Mouse (Mus musculus): ENCODE data around the gene Ear14. TPM values are rescaled to one million over a fixed set of nuclear protein-coding genes. Genes with fewer than 3 reads are reported as not detected.

Ear14 gene
- polyA plus RNA-seq (2012; rRNA removed) = not detected in 2 replicates

DNA sequence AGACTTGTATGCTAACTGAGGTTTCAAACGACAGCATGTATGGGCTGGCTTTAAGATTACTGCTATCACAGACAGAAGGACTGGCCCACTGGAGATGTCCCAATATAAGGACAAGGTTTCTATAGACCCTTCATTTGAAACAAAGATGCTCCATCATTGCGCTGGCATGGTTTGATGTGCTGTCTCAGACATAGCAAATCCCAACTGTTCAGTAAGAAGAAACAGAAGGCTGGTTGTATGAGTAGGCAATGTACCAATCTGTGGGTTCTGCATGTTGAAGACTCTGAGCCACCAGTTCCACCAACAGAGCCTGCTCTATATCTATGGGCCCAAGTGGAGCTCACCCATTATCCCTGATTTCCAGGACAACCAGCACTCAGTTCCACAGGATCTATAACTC lies at the start of gene Ear14:
Ear14 (plus strand) TSS at position 277 of the 400 bp plus-strand sequence.

GRCm38 (mm10) chr14:51161976-51162375 lies 41.2 kb upstream of the Ear14 start, which contains the start of gene Rnase2b:
Rnase2b (plus strand) TSS chr14:51162260.

DNA sequence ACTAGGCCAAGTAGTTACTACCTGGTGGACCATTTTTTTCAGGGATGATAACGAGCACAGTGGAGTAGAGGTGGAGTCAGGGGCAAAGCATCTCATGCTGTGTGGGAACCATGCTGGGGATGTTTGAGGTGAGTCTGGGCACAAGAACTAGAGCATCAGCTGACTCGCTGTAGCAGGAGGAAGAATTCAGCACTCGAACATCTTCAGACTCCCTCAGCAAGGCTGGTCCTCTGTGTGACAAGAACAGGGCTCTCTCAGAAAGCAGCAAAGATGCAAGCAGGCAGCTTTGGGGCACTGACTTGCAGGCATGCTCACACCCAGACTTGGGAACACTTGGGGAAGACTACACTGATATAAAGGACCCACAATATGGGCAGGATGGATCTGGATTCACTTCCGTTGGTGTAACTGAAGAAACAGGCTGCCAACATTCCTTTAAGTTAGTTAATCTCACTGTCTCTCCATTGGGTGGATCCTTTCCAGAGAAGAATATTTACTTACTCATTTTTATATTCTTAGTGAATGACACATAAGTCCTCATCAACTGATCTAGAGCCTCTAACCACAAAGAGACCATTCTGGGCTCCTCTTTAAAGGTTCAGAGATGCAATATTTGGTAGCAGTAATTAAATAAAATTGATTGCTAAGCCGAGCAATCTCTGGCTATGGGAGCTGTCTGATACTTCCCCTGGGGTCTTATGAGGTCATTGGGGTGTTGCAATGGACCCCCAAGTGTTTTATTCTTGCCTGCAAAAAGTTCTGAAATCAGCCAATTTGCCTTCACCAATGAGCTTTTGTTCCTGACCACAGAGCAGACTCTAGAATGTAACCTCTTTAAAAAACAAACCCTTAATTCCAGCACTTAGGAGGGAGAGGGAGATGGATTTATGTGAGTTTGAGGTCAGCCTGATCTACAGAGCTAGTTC lies 3.8 kb upstream of the Ear14 start, which contains the start of gene Ang2:
Ang2 (minus strand) TSS at position 51 of the 926 bp plus-strand sequence.

Other genes with a start within 250 kb of the Ear14 start
- 6.9 and 7.1 TPM in 2 replicates for gene Pnp2, start 247.4 kb upstream of the Ear14 start, polyA plus RNA-seq (2012; rRNA removed)
- gene Rnase10, start 195.6 kb upstream of the Ear14 start, polyA plus RNA-seq (2012; rRNA removed) = not detected in 2 replicates
- gene Rnase9, start 161.5 kb upstream of the Ear14 start, polyA plus RNA-seq (2012; rRNA removed) = not detected in 2 replicates
- not detected in 2 replicates for gene Rnase11, start 153.2 kb upstream of the Ear14 start, polyA plus RNA-seq (2012; rRNA removed)
- gene Rnase12, start 145.7 kb upstream of the Ear14 start, polyA plus RNA-seq (2012; rRNA removed) = not detected in 2 replicates
- not detected in 2 replicates for gene Olfr750, start 129.0 kb upstream of the Ear14 start, polyA plus RNA-seq (2012; rRNA removed)
- 189 and 208 TPM in 2 replicates for gene Rnase4, start 112.3 kb upstream of the Ear14 start, polyA plus RNA-seq (2012; rRNA removed)
- 36.2 and 45.6 TPM in 2 replicates for gene Ang, start 112.2 kb upstream of the Ear14 start, polyA plus RNA-seq (2012; rRNA removed)
- gene Eddm3b, start 89.0 kb upstream of the Ear14 start, polyA plus RNA-seq (2012; rRNA removed) = not detected in 2 replicates
- 2.6 and 4.4 TPM in 2 replicates for gene Rnase6, start 79.5 kb upstream of the Ear14 start, polyA plus RNA-seq (2012; rRNA removed)
- 0.93 and 816 TPM in 2 replicates for gene Rnase1, start 56.6 kb upstream of the Ear14 start, polyA plus RNA-seq (2012; rRNA removed)
- 0.28 and 0.32 TPM in 2 replicates for gene Rnase2b, start 41.1 kb upstream of the Ear14 start, polyA plus RNA-seq (2012; rRNA removed)
- gene Ang2, start 4.2 kb upstream of the Ear14 start, polyA plus RNA-seq (2012; rRNA removed) = not detected in 2 replicates
- not detected in 2 replicates for gene Rnase2a, start 52.7 kb downstream of the Ear14 start, polyA plus RNA-seq (2012; rRNA removed)
- gene Gm7247, start 158.4 kb downstream of the Ear14 start, polyA plus RNA-seq (2012; rRNA removed) = not detected in 2 replicates
- not detected in 2 replicates for gene Vmn2r88, start 207.4 kb downstream of the Ear14 start, polyA plus RNA-seq (2012; rRNA removed)
- gene Vmn2r89, start 248.5 kb downstream of the Ear14 start, polyA plus RNA-seq (2012; rRNA removed) = not detected in 2 replicates

Data from colon, adult 2 months (tissue).